Mouse (Mus musculus) hindbrain, embryonic 16.5 days (tissue): ENCODE measurements around the gene 1700109H08Rik. TPM values are rescaled to one million over a fixed set of nuclear protein-coding genes. Genes with fewer than 3 reads are reported as not detected.
A peak's percentile ranks its signal among the peaks of the same experiment; 100 is the strongest.

Experiments used
- ATAC-seq: fragments of 200-750 bp; cut with Nextera tagmentation; 2 replicates; pipeline ENCODE4 v1.8.0; 2017; ENCODE audit warnings: moderate TSS enrichment, moderate library complexity
- H3K27ac ChIP-seq: fragments of 300-500 bp; sonication (generic); 2 replicates; pipeline ENCODE4 v1.5.1; 2014; ENCODE audit warnings: low read depth, mild to moderate bottlenecking, control low read depth, low read length, moderate library complexity
- H3K27me3 ChIP-seq: fragments of 300-500 bp; sonication (generic); replicated peaks from 2 replicates; pipeline ENCODE4 v1.6.1; 2014; ENCODE audit warnings: low read length; ENCODE audit not compliant: control insufficient read depth, insufficient read depth
- H3K36me3 ChIP-seq: fragments of 300-500 bp; sonication (generic); 2 replicates; pipeline ENCODE4 v1.6.1; 2014; ENCODE audit warnings: mild to moderate bottlenecking, low read length, moderate library complexity, mixed read lengths; ENCODE audit not compliant: control insufficient read depth, insufficient read depth
- H3K4me1 ChIP-seq: fragments of 300-500 bp; sonication (generic); 2 replicates; pipeline ENCODE4 v1.6.1; 2014; ENCODE audit warnings: low read depth, low read length; ENCODE audit not compliant: control insufficient read depth, insufficient read depth
- H3K4me2 ChIP-seq: fragments of 300-500 bp; sonication (generic); 2 replicates; pipeline ENCODE4 v1.6.1; 2014; ENCODE audit warnings: mild to moderate bottlenecking, low read length, control low read depth, moderate library complexity
- H3K4me3 ChIP-seq: fragments of 300-500 bp; sonication (generic); 2 replicates; pipeline ENCODE4 v1.5.1; 2014; ENCODE audit warnings: mild to moderate bottlenecking, low read length, control low read depth, moderate library complexity
- H3K9ac ChIP-seq: fragments of 300-500 bp; sonication (generic); 2 replicates; pipeline ENCODE4 v1.6.1; 2014; ENCODE audit warnings: low read depth, mild to moderate bottlenecking, control low read depth, low read length, moderate library complexity
- H3K9me3 ChIP-seq: fragments of 300-500 bp; sonication (generic); 2 replicates; pipeline ENCODE4 v1.6.1; 2014; ENCODE audit warnings: mild to moderate bottlenecking, low read length, moderate library complexity; ENCODE audit not compliant: control insufficient read depth
- WGBS: fragments of 180-500 bp; shearing (Covaris S2); extraction: QIAGEN DNeasy Blood & Tissue Kit; methylation state at CpG from one replicate; pipeline ENCODE4 v1.1.7; 2014; 5-methylcytosine and 5-hydroxymethylcytosine counted together
- polyA plus RNA-seq: library from polyadenylated mRNA; unstranded; fragments of >200 nt; fragmentation: Nextera tagmentation; extraction: Ambion mirVana; gene quantifications from 2 replicates; pipeline ENCODE4 v1.2.1, GENCODE M21; 2015

Gene 1700109H08Rik
- polyA plus RNA-seq, 1 experiment from 2014 or later: 1.5 TPM

DNA sequence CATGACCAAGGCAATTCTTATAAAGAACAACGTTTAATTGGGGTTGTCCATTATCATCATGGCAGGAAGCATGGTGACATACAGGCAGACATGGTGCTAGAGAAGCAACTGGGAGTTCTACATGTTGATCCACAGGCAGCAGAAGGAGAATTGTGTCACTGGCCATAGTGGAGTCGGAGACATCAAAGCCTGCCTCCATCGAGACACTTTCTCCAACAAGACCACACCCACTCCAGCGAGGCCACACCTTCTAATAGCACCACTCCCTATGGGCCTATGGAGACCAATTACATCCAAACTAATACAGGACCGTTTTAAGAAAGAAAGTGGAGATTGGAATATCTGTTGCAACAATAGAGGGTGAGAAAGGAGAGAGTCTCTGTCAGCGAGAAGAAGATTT lies 29.5 kb upstream of the 1700109H08Rik start:
- Histone ChIP-seq H3K4me2 (no peak overlapping the region), H3K9ac (no peak overlapping the region), H3K4me3 (no peak overlapping the region), H3K27me3 (no peaks in the 10 kb centered on the region), H3K36me3 (no peaks in the 10 kb centered on the region), H3K9me3 (no peaks in the 10 kb centered on the region), H3K4me1 (peaks cover 14% of the 10 kb centered on the region), H3K27ac (no peak overlapping the region)
- 85% methylated on average over 6 of the region's 6 CpGs for WGBS
- ATAC-seq: no peak

GRCm38 (mm10) chr5:3543629-3544479 lies 27.5 kb upstream of the 1700109H08Rik start, which contains the start of gene Fam133b:
Gene Fam133b (plus strand): TSS chr5:3543833.
- Histone ChIP-seq H3K36me3 (no peaks in the 10 kb centered on the region), H3K9ac (peak within 1 kb of the TSS; percentile 82), H3K4me1 (peaks cover 14% of the 10 kb centered on the region), H3K4me3 (peak within 1 kb of the TSS; percentile 97), H3K27me3 (no peaks in the 10 kb centered on the region), H3K4me2 (peak within 1 kb of the TSS; percentile 81), H3K27ac (peak within 1 kb of the TSS; percentile 89), H3K9me3 (no peaks in the 10 kb centered on the region)
- ATAC-seq: peak; percentile 97
- under 1% methylated on average over 58 of the region's 80 CpGs for WGBS

DNA sequence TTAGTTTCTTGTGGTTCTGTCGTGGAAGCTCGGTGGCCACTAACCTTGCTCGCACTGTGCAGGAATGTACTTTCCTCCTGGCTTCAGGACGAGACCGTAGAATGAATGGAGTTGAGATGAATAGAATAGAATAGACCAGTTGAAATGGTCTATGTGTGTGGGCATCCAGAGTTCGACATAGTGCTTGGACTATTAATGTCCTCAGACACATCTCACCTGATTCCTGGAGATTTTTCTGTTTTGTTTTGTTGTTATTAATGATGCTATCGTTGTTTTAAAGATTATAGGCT lies 26.9 kb upstream of the 1700109H08Rik start:
- Histone ChIP-seq H3K4me1 (peaks cover 14% of the 10 kb centered on the region), H3K27ac (no peak overlapping the region; the same call in 1 of the 2 replicates), H3K4me3 (peak overlapping the region; percentile 97), H3K9ac (peak overlapping the region; percentile 82), H3K27me3 (no peaks in the 10 kb centered on the region), H3K9me3 (no peaks in the 10 kb centered on the region), H3K4me2 (peak overlapping the region; percentile 81), H3K36me3 (no peaks in the 10 kb centered on the region)
- 6% methylated on average over 7 of the region's 7 CpGs for WGBS
- ATAC-seq: peak; percentile 22; the same call in 1 of the 2 replicates

DNA sequence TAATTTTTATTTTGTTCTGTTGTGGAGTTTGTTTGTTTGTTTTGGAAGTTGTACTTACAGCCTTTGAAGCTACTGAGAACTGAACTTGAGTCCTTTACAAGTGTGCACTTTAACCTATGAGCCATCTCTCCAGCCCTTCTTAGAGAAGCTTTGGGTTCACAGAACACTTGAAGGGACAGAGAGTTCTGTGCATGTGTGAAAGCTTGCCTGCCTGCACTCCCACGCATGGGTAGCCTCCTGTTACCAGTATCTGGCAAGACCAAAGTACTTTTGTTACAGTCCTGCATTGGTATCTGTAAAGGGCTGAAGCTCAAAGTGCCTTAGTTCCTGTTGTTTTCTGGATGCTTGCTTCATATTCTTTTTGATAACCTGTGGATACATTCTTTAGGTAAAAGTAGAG lies 25.1 kb upstream of the 1700109H08Rik start:
- Histone ChIP-seq H3K27me3 (no peaks in the 10 kb centered on the region), H3K4me1 (peaks cover 14% of the 10 kb centered on the region), H3K36me3 (no peaks in the 10 kb centered on the region), H3K4me3 (no peak overlapping the region), H3K9me3 (no peaks in the 10 kb centered on the region), H3K4me2 (no peak overlapping the region), H3K9ac (no peak overlapping the region), H3K27ac (no peak overlapping the region)
- ATAC-seq: no peak
- 86% methylated on average over 1 of the region's 1 CpGs for WGBS

- ATAC-seq: no peak
- no peak overlapping the region for H3K9ac ChIP-seq
- 97% methylated on average over 1 of the region's 1 CpGs for WGBS
- no peak overlapping the region for H3K4me3 ChIP-seq
- no peaks in the 10 kb centered on the region for H3K27me3 ChIP-seq
- no peaks in the 10 kb centered on the region for H3K4me1 ChIP-seq
- no peak overlapping the region for H3K27ac ChIP-seq
- peaks cover 8% of the 10 kb centered on the region; the same call in 1 of the 2 replicates for H3K36me3 ChIP-seq
- H3K4me2 ChIP-seq: no peak overlapping the region
- H3K9me3 ChIP-seq: no peaks in the 10 kb centered on the region
Measured at GRCm38 (mm10) chr5:3551481-3551880, 19.9 kb upstream of the 1700109H08Rik start.

- H3K4me3 ChIP-seq: no peak overlapping the region
- no peak; the same call in 1 of the 2 replicates for ATAC-seq
- no peak overlapping the region for H3K9ac ChIP-seq
- no peaks in the 10 kb centered on the region for H3K27me3 ChIP-seq
- no peak overlapping the region for H3K4me2 ChIP-seq
- 94% methylated on average over 2 of the region's 2 CpGs for WGBS
- H3K36me3 ChIP-seq: peaks cover 10% of the 10 kb centered on the region; the same call in 1 of the 2 replicates
- H3K27ac ChIP-seq: no peak overlapping the region
- H3K9me3 ChIP-seq: no peaks in the 10 kb centered on the region
- H3K4me1 ChIP-seq: no peaks in the 10 kb centered on the region
Measured at GRCm38 (mm10) chr5:3554198-3554597, 17.2 kb upstream of the 1700109H08Rik start.

GRCm38 (mm10) chr5:3574825-3575224 lies 3.5 kb downstream of the 1700109H08Rik start:
- Histone ChIP-seq H3K4me2 (no peak overlapping the region), H3K9me3 (peaks cover 3% of the 10 kb centered on the region; the same call in 1 of the 2 replicates), H3K4me3 (no peak overlapping the region), H3K36me3 (peaks cover 71% of the 10 kb centered on the region), H3K27me3 (no peaks in the 10 kb centered on the region), H3K27ac (no peak overlapping the region), H3K4me1 (no peaks in the 10 kb centered on the region), H3K9ac (no peak overlapping the region)
- ATAC-seq: no peak
- 95% methylated on average over 2 of the region's 2 CpGs for WGBS

GRCm38 (mm10) chr5:3577939-3578338 lies 6.6 kb downstream of the 1700109H08Rik start:
- 91% methylated on average over 2 of the region's 2 CpGs for WGBS
- no peak overlapping the region for H3K4me2 ChIP-seq
- H3K9me3 ChIP-seq: peaks cover 3% of the 10 kb centered on the region; the same call in 1 of the 2 replicates
- H3K4me3 ChIP-seq: no peak overlapping the region
- H3K27ac ChIP-seq: no peak overlapping the region
- no peak overlapping the region for H3K9ac ChIP-seq
- ATAC-seq: no peak
- H3K36me3 ChIP-seq: peaks cover 66% of the 10 kb centered on the region
- H3K27me3 ChIP-seq: no peaks in the 10 kb centered on the region
- H3K4me1 ChIP-seq: no peaks in the 10 kb centered on the region

- peaks cover 63% of the 10 kb centered on the region for H3K36me3 ChIP-seq
- H3K4me3 ChIP-seq: no peak overlapping the region
- H3K9ac ChIP-seq: no peak overlapping the region
- no peak for ATAC-seq
- no peak overlapping the region for H3K27ac ChIP-seq
- no peaks in the 10 kb centered on the region for H3K27me3 ChIP-seq
- H3K9me3 ChIP-seq: peaks cover 3% of the 10 kb centered on the region; the same call in 1 of the 2 replicates
- WGBS: 93% methylated on average over 7 of the region's 7 CpGs
- no peaks in the 10 kb centered on the region for H3K4me1 ChIP-seq
- no peak overlapping the region for H3K4me2 ChIP-seq
Measured at GRCm38 (mm10) chr5:3579066-3579465, 7.7 kb downstream of the 1700109H08Rik start.
